ENCODE assay signal across 9 mouse cellular contexts in the genomic region with DNA sequence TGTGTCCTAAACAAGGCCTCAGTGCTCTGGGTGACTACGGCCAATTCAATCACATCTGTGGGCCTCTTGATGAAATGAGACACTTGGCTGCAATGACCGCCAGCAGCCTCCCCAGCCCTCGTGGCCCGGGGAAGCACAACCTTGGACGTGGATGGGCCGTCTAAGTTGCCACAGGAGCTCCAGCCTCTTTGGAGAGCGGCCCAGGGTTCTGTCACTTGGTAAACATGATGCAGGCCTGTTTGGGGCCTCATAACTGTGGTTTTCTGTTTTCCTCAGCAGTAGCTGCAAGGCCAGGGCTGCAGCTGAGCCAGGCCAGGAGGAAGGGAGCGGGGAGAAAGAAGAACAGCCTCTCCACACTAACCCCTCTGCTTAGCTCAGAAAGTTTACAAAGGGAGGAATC.
A peak's percentile ranks its signal among the peaks of the same experiment; 100 is the strongest.
DNase-seq lines count a peak whose midpoint lies in the region; ATAC-seq and TF ChIP-seq lines count a peak whose summit lies in the region.
"Had no signal": no experiment of that assay in that cellular context is flagged by ENCODE, and none has a peak within 500 bp of the region (broad histone marks: within the 10 kb centered on the region; RNA-seq: fewer than 3 reads in every experiment).

No protein-coding gene starts in this region.

- H3K27ac ChIP-seq in heart, embryonic 12.5 days (ENCODE audit: poor library complexity, severe bottlenecking): no peak overlapping the region
- no peak overlapping the region for H3K27ac ChIP-seq in kidney, postnatal 0 days
- H3K27ac ChIP-seq: liver, embryonic 14.5 days had no signal

- peaks cover 18% of the 10 kb centered on the region for H3K4me1 ChIP-seq in heart, embryonic 12.5 days (replicated peaks)
- H3K4me1 ChIP-seq in kidney, postnatal 0 days (replicated peaks; ENCODE audit: insufficient read depth, low read length): no peaks in the 10 kb centered on the region

- no peak overlapping the region for H3K9ac ChIP-seq in heart, embryonic 12.5 days
- no peak overlapping the region for H3K9ac ChIP-seq in kidney, postnatal 0 days (ENCODE audit: low read depth, low read length)
- H3K9ac ChIP-seq: liver, embryonic 14.5 days had no signal

- no peak for ATAC-seq in heart, embryonic 12.5 days (ENCODE audit: insufficient number of reproducible peaks, low FRiP score)
- ATAC-seq in kidney, postnatal 0 days (replicated peaks; ENCODE audit: low FRiP score, low read depth): no peak

- no peaks in the 10 kb centered on the region for H3K9me3 ChIP-seq in heart, embryonic 12.5 days (replicated peaks)
- no peaks in the 10 kb centered on the region for H3K9me3 ChIP-seq in kidney, postnatal 0 days (replicated peaks; ENCODE audit: low read length)

- 68% methylated on average over 8 of the region's 8 CpGs for WGBS in heart, embryonic 12.5 days
- 45% methylated on average over 8 of the region's 8 CpGs for WGBS in kidney, postnatal 0 days

- no peak overlapping the region for H3K4me3 ChIP-seq in heart, embryonic 12.5 days
- no peak overlapping the region for H3K4me3 ChIP-seq in kidney, postnatal 0 days (replicated peaks; ENCODE audit: low read depth, low read length)

- no peaks in the 10 kb centered on the region for H3K36me3 ChIP-seq in heart, embryonic 12.5 days
- H3K36me3 ChIP-seq in kidney, postnatal 0 days (ENCODE audit: insufficient read depth, low read length): no peaks in the 10 kb centered on the region

- H3K27me3 ChIP-seq in heart, embryonic 12.5 days (replicated peaks): no peaks in the 10 kb centered on the region
- H3K27me3 ChIP-seq in kidney, postnatal 0 days (ENCODE audit: insufficient read depth, low read length): no peaks in the 10 kb centered on the region

- peak; percentile 77 to 85 for DNase-seq in heart, adult 18-20 months
- peak; percentile 49 for DNase-seq in MN1 (ENCODE audit: low spot score)
- peak; percentile 75 for DNase-seq in gastrocnemius, postnatal 10 days
- peak; percentile 68 for DNase-seq in kidney, postnatal 0 days (ENCODE audit: low spot score)
- DNase-seq in ovary, postnatal 14 days (ENCODE audit: low spot score): peak; percentile 62
- DNase-seq in embryo, embryonic 9.5 days (ENCODE audit: extremely low spot score): no peak
- no peak for DNase-seq in left cerebral cortex, adult 18-20 months (ENCODE audit: low spot score in 2 of 2)

- no peak for TF ChIP-seq CTCF in kidney, postnatal 0 days (IDR thresholded peaks at IDR 0.05; ENCODE audit: low read depth)

- no peak overlapping the region for H3K4me2 ChIP-seq in heart, embryonic 12.5 days
- H3K4me2 ChIP-seq in kidney, postnatal 0 days (ENCODE audit: low read length): no peak overlapping the region

Comparison
In these comparisons a context has a peak if more than half of its experiments do, and no peak if none do; other contexts are left out.
1. DNase-seq: peak in heart, adult 18-20 months (2 of 2), MN1 (single experiment), gastrocnemius, postnatal 10 days (single experiment), kidney, postnatal 0 days (single experiment) and ovary, postnatal 14 days (single experiment); none in embryo, embryonic 9.5 days (single experiment) and left cerebral cortex, adult 18-20 months (0 of 2).